ENCODE assay signal across 8 mouse cellular contexts in genomic region chr1:85897901-85898760, GRCm38 (mm10). TPM values are rescaled to one million over a fixed set of nuclear protein-coding genes. Genes with fewer than 3 reads are reported as not detected.
A peak's percentile ranks its signal among the peaks of the same experiment; 100 is the strongest.
DNase-seq lines count a peak whose midpoint lies in the region; ATAC-seq and TF ChIP-seq lines count a peak whose summit lies in the region.
"Had no signal": no experiment of that assay in that cellular context is flagged by ENCODE, and none has a peak within 500 bp of the region (broad histone marks: within the 10 kb centered on the region; RNA-seq: fewer than 3 reads in every experiment).

No protein-coding gene starts in this region.

- H3K36me3 ChIP-seq in liver, embryonic 12.5 days, result peaks cover under 1% of the 10 kb centered on the region; the same call in 1 of the 2 replicates
- H3K36me3 ChIP-seq in liver, embryonic 11.5 days (ENCODE audit: control insufficient read depth, insufficient read depth, low read length), result peaks cover 2% of the 10 kb centered on the region; the same call in 1 of the 2 replicates
- H3K36me3 ChIP-seq in forebrain, embryonic 11.5 days (ENCODE audit: control insufficient read depth, insufficient read depth, low read length), result no peaks in the 10 kb centered on the region; the same call in 1 of the 2 replicates
- peaks cover 3% of the 10 kb centered on the region for H3K36me3 ChIP-seq in intestine, embryonic 14.5 days (ENCODE audit: control insufficient read depth, insufficient read depth, low read length)
- 0 out of 2 replicates have a peak, but pooled peaks cover 2% of the 10 kb centered on the region for H3K36me3 ChIP-seq in small intestine, adult 2 months (ENCODE audit: control insufficient read depth, insufficient read depth, low read length)

- TF ChIP-seq CTCF in small intestine, adult 2 months (IDR thresholded peaks at IDR 0.05; ENCODE audit: extremely low read depth, insufficient read length, insufficient replicate concordance, low read depth, low read length), result no peak

- H3K9me3 ChIP-seq in liver, embryonic 12.5 days (replicated peaks), result no peaks in the 10 kb centered on the region
- no peaks in the 10 kb centered on the region for H3K9me3 ChIP-seq in liver, embryonic 11.5 days (ENCODE audit: control insufficient read depth, low read length)
- H3K9me3 ChIP-seq in forebrain, embryonic 11.5 days (ENCODE audit: control insufficient read depth, low read length), result no peaks in the 10 kb centered on the region
- no peaks in the 10 kb centered on the region for H3K9me3 ChIP-seq in intestine, embryonic 14.5 days (ENCODE audit: control insufficient read depth, low read length)

- H3K9ac ChIP-seq in liver, embryonic 12.5 days, result no peak overlapping the region
- H3K9ac ChIP-seq in liver, embryonic 11.5 days (ENCODE audit: low read depth, low read length), result no peak overlapping the region
- H3K9ac ChIP-seq in forebrain, embryonic 11.5 days (ENCODE audit: low read length), result peak overlapping the region; percentile 17
- no peak overlapping the region for H3K9ac ChIP-seq in intestine, embryonic 14.5 days (ENCODE audit: low read length)

- no peak overlapping the region for H3K4me2 ChIP-seq in liver, embryonic 12.5 days
- H3K4me2 ChIP-seq in liver, embryonic 11.5 days, result no peak overlapping the region
- H3K4me2 ChIP-seq in forebrain, embryonic 11.5 days (ENCODE audit: low read depth, low read length, severe bottlenecking), result peak overlapping the region; percentile 26; the same call in 1 of the 2 replicates
- peak overlapping the region; percentile 7; the same call in 1 of the 2 replicates for H3K4me2 ChIP-seq in intestine, embryonic 14.5 days (ENCODE audit: low read length)

- no peak for TF ChIP-seq POLR2A in small intestine, adult 2 months (IDR thresholded peaks at IDR 0.05; ENCODE audit: low read depth, low read length)

- no peaks in the 10 kb centered on the region for H3K27me3 ChIP-seq in liver, embryonic 12.5 days (replicated peaks)
- no peaks in the 10 kb centered on the region for H3K27me3 ChIP-seq in liver, embryonic 11.5 days (replicated peaks; ENCODE audit: control insufficient read depth, insufficient read depth, low read length)
- H3K27me3 ChIP-seq in forebrain, embryonic 11.5 days (ENCODE audit: control insufficient read depth, insufficient read depth, low read length), result no peaks in the 10 kb centered on the region
- no peaks in the 10 kb centered on the region for H3K27me3 ChIP-seq in intestine, embryonic 14.5 days (replicated peaks; ENCODE audit: control insufficient read depth, insufficient read depth, low read length)
- H3K27me3 ChIP-seq in small intestine, adult 2 months (ENCODE audit: control insufficient read depth, insufficient read depth, low read length), result no peaks in the 10 kb centered on the region

- WGBS in liver, embryonic 12.5 days (ENCODE audit: insufficient replicate concordance), result 50% methylated on average over 8 of the region's 8 CpGs
- WGBS in liver, embryonic 11.5 days, result 44% methylated on average over 8 of the region's 8 CpGs
- 38% methylated on average over 8 of the region's 8 CpGs for WGBS in forebrain, embryonic 11.5 days
- WGBS in intestine, embryonic 14.5 days, result 20% methylated on average over 8 of the region's 8 CpGs
- 68% methylated on average over 8 of the region's 8 CpGs for WGBS in small intestine, adult 2 months

- no peak overlapping the region for H3K4me3 ChIP-seq in liver, embryonic 12.5 days
- no peak overlapping the region for H3K4me3 ChIP-seq in liver, embryonic 11.5 days (ENCODE audit: low read depth, low read length)
- no peak overlapping the region for H3K4me3 ChIP-seq in forebrain, embryonic 11.5 days (ENCODE audit: low read depth, low read length)
- H3K4me3 ChIP-seq in intestine, embryonic 14.5 days (ENCODE audit: low read depth, low read length), result no peak overlapping the region
- H3K4me3 ChIP-seq in small intestine, adult 2 months (ENCODE audit: low read depth, low read length), result no peak overlapping the region

- no peak for DNase-seq in liver, embryonic 11.5 days (ENCODE audit: low spot score)
- DNase-seq in forebrain, embryonic 11.5 days (ENCODE audit: low spot score), result no peak
- DNase-seq in intestine, embryonic 14.5 days (ENCODE audit: low spot score), result no peak
- DNase-seq in yolk sac, embryonic 10.5 days (ENCODE audit: low spot score), result no peak
- no peak for DNase-seq in layer of hippocampus, adult 8-10 months (ENCODE audit: low spot score in 2 of 2)
- DNase-seq: kidney, postnatal 25 days had no signal

- no peak for ATAC-seq in liver, embryonic 12.5 days
- no peak for ATAC-seq in liver, embryonic 11.5 days (replicated peaks; ENCODE audit: low FRiP score)
- no peak for ATAC-seq in forebrain, embryonic 11.5 days (replicated peaks; ENCODE audit: low FRiP score)
- ATAC-seq in intestine, embryonic 14.5 days (replicated peaks; ENCODE audit: low FRiP score, low TSS enrichment, low read depth), result no peak

- peaks cover 73% of the 10 kb centered on the region for H3K4me1 ChIP-seq in liver, embryonic 12.5 days
- H3K4me1 ChIP-seq in liver, embryonic 11.5 days (replicated peaks; ENCODE audit: control insufficient read depth, insufficient read depth, low read length), result peaks cover 52% of the 10 kb centered on the region
- H3K4me1 ChIP-seq in forebrain, embryonic 11.5 days (replicated peaks; ENCODE audit: control insufficient read depth, insufficient read depth, low read length), result peaks cover 35% of the 10 kb centered on the region
- peaks cover 57% of the 10 kb centered on the region for H3K4me1 ChIP-seq in intestine, embryonic 14.5 days (replicated peaks; ENCODE audit: control insufficient read depth, insufficient read depth, low read length)
- peaks cover 11% of the 10 kb centered on the region; the same call in 1 of the 2 replicates for H3K4me1 ChIP-seq in small intestine, adult 2 months (ENCODE audit: control insufficient read depth, insufficient read depth, insufficient read length, low read length)

- 0 out of 2 replicates have a peak overlapping the region, but pooled peaks have one; percentile 10 for H3K27ac ChIP-seq in liver, embryonic 12.5 days
- no peak overlapping the region for H3K27ac ChIP-seq in liver, embryonic 11.5 days (ENCODE audit: low read depth, low read length)
- peak overlapping the region; percentile 62 for H3K27ac ChIP-seq in forebrain, embryonic 11.5 days (ENCODE audit: low read depth, low read length)
- H3K27ac ChIP-seq in intestine, embryonic 14.5 days (ENCODE audit: low read depth), result peak overlapping the region; percentile 55; the same call in 1 of the 2 replicates
- H3K27ac ChIP-seq in small intestine, adult 2 months (ENCODE audit: insufficient read depth, low read depth, low read length), result 0 out of 2 replicates have a peak overlapping the region, but pooled peaks have one; percentile 5

RNA-seq across cellular contexts. Expression of gene Itm2c, which starts 4.0 kb away (rescaled TPM):
- polyA plus RNA-seq in liver, embryonic 12.5 days (2016; fragmentation: Nextera tagmentation; extraction: Ambion mirVana), result 41.3 and 42.3 TPM in 2 replicates
- 39.7 and 41.8 TPM in 2 replicates for polyA plus RNA-seq in liver, embryonic 11.5 days (2014; fragmentation: Nextera tagmentation; extraction: Ambion mirVana)
- polyA plus RNA-seq in forebrain, embryonic 11.5 days (2014; fragmentation: Nextera tagmentation; extraction: Ambion mirVana), result 65.3 and 74.7 TPM in 2 replicates
- polyA plus RNA-seq in intestine, embryonic 14.5 days (2014; fragmentation: Nextera tagmentation; extraction: Ambion mirVana), result 92.0 and 96.7 TPM in 2 replicates
- polyA plus RNA-seq in small intestine, adult 2 months (2012; rRNA removed), result 51.3 and 95.0 TPM in 2 replicates
- 100 to 1,000 TPM; 782 to 804 (median 787) TPM for total RNA-seq in layer of hippocampus, adult 8-10 months (2022)

RNA-seq across cellular contexts. Expression of gene 4933407L21Rik, which starts 30.2 kb away (rescaled TPM):
- polyA plus RNA-seq in liver, embryonic 12.5 days (2016; fragmentation: Nextera tagmentation; extraction: Ambion mirVana), result not detected in 2 replicates
- polyA plus RNA-seq in liver, embryonic 11.5 days (2014; fragmentation: Nextera tagmentation; extraction: Ambion mirVana), result not detected in 2 replicates
- 0.60 and 1.1 TPM in 2 replicates for polyA plus RNA-seq in forebrain, embryonic 11.5 days (2014; fragmentation: Nextera tagmentation; extraction: Ambion mirVana)
- 0.28 TPM in 1 of 2 replicates, not detected in the other for polyA plus RNA-seq in intestine, embryonic 14.5 days (2014; fragmentation: Nextera tagmentation; extraction: Ambion mirVana)
- 0.14 TPM in 1 of 2 replicates, not detected in the other for polyA plus RNA-seq in small intestine, adult 2 months (2012; rRNA removed)
- total RNA-seq in layer of hippocampus, adult 8-10 months (2022), result 1 to 10 TPM; 4.3 to 5.3 (median 4.5) TPM

Comparison
In these comparisons a context has a peak if more than half of its experiments do, and no peak if none do; other contexts are left out.
1. H3K4me2 ChIP-seq: peak in forebrain, embryonic 11.5 days (single experiment) and intestine, embryonic 14.5 days (single experiment); none in liver, embryonic 12.5 days (single experiment) and liver, embryonic 11.5 days (single experiment).